Mouse (Mus musculus) hindbrain, embryonic 14.5 days (tissue): ENCODE results near the gene Pcsk5. TPM values are rescaled to one million over a fixed set of nuclear protein-coding genes. Genes with fewer than 3 reads are reported as not detected.
A peak's percentile ranks its signal among the peaks of the same experiment; 100 is the strongest.
"Not testable (repeated sequence)": the region's sequence is repeated elsewhere in the genome, so short reads cannot be mapped to it uniquely, and the experiment has no call there.

ENCODE experiments used
- ATAC-seq: fragments of 200-750 bp; cut with Nextera tagmentation; 2 replicates; pipeline ENCODE4 v1.8.0; 2017; ENCODE audit warnings: moderate number of reproducible peaks, mild to moderate bottlenecking, moderate TSS enrichment, moderate library complexity; ENCODE audit not compliant: low FRiP score
- DNase-seq: peaks from one replicate; pipeline ENCODE4 v3.0.0-alpha.2; 2015; ENCODE audit warnings: low spot score
- H3K27ac ChIP-seq: fragments of 300-500 bp; sonication (generic); 2 replicates; pipeline ENCODE4 v1.5.1; 2014; ENCODE audit warnings: mild to moderate bottlenecking, moderate library complexity
- H3K27me3 ChIP-seq: fragments of 300-500 bp; sonication (generic); 2 replicates; pipeline ENCODE4 v1.6.1; 2014; ENCODE audit warnings: mild to moderate bottlenecking, low read length, mixed read lengths; ENCODE audit not compliant: control insufficient read depth, insufficient read depth
- H3K36me3 ChIP-seq: fragments of 300-500 bp; sonication (generic); replicated peaks from 2 replicates; pipeline ENCODE4 v1.6.1; 2014; ENCODE audit not compliant: control insufficient read depth, insufficient read depth
- H3K4me1 ChIP-seq: fragments of 300-500 bp; sonication (generic); replicated peaks from 2 replicates; pipeline ENCODE4 v1.6.1; 2014; ENCODE audit warnings: antibody characterized with exemption, low read length, mixed read lengths; ENCODE audit not compliant: control insufficient read depth, insufficient read depth
- H3K4me2 ChIP-seq: fragments of 300-500 bp; sonication (generic); replicated peaks from 2 replicates; pipeline ENCODE4 v1.6.1; 2014; ENCODE audit warnings: mild to moderate bottlenecking, moderate library complexity
- H3K4me3 ChIP-seq: fragments of 300-500 bp; sonication (generic); replicated peaks from 2 replicates; pipeline ENCODE4 v1.5.1; 2014; ENCODE audit warnings: mild to moderate bottlenecking, low read length
- H3K9ac ChIP-seq: fragments of 300-500 bp; sonication (generic); 2 replicates; pipeline ENCODE4 v1.6.1; 2014
- H3K9me3 ChIP-seq: fragments of 300-500 bp; sonication (generic); 2 replicates; pipeline ENCODE4 v1.6.1; 2016; ENCODE audit warnings: low read length; ENCODE audit not compliant: control insufficient read depth
- WGBS: fragments of 180-500 bp; shearing (Covaris S2); extraction: QIAGEN DNeasy Blood & Tissue Kit; methylation state at CpG from one replicate; pipeline ENCODE4 v1.1.7; 2014; 5-methylcytosine and 5-hydroxymethylcytosine counted together
- polyA plus RNA-seq: library from polyadenylated mRNA; unstranded; fragments of >200 nt; fragmentation: Nextera tagmentation; extraction: Ambion mirVana; gene quantifications from 2 replicates; pipeline ENCODE4 v1.2.1, GENCODE M21; 2014

Pcsk5 gene
- polyA plus RNA-seq, 1 experiment from 2014 or later = 10.6 TPM

DNA sequence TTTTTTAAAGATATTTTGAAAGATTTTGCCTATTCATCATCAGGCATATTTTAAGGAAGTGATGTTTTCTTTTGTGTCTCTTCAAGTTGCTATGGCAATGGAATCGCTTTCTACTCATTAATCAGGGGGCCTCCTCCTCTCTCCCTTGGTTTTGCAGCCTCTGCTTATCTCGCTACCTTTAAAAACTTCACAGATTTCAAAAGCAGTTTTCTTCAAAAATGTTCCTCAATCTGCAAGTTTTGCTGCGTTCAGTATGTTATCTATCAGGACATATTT is 347.6 kb downstream of the Pcsk5 start:
- no peak overlapping the region for H3K4me3 ChIP-seq
- H3K27me3 ChIP-seq = no peaks in the 10 kb centered on the region
- H3K9me3 ChIP-seq = no peaks in the 10 kb centered on the region
- H3K9ac ChIP-seq = no peak overlapping the region
- H3K27ac ChIP-seq = no peak overlapping the region
- WGBS = 42% methylated on average over 3 of the region's 3 CpGs
- ATAC-seq (no peak), DNase-seq (no peak)
- H3K4me2 ChIP-seq = no peak overlapping the region
- H3K36me3 ChIP-seq = no peaks in the 10 kb centered on the region
- no peaks in the 10 kb centered on the region; the same call in 1 of the 2 replicates for H3K4me1 ChIP-seq

DNA sequence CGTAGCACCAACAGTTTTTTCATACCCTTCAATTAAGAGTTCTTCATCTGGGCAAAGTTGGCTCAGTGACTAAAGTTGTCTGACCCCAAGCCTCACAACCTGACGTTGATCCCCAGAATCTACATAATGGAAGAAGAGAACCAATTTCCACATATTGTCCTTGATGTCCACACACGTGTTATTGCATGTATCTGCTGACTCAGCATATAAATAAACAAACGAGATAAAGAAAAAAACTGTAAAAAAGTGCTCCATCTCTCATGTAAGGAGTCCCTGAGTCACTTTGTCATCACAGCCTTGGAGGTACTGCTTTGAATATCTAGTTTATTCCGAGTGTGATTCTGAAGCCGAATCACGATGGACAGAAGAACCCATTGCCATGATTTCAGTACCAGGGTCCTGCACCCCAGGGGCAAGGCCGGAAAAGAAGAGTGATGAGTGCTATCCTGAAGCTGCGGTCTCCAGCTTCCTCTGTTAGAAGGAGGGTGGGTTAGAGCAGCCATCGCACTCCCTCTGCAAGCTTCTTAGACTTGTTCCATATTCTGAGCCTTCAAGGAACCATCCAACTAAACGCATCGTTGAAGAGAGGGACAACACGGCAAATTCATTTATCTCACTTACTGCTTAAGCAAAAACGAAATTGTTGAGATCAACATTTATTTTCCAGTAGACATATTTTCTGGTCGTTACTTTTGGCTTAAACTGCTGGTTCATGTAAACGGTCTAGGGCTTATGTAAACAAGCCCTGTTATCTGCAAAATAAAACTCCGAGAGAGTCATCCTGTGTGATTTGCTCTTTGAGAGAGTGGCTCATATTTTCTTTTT is 348.2 kb downstream of the Pcsk5 start:
- no peak overlapping the region for H3K4me2 ChIP-seq
- H3K4me1 ChIP-seq = no peaks in the 10 kb centered on the region; the same call in 1 of the 2 replicates
- H3K36me3 ChIP-seq = no peaks in the 10 kb centered on the region
- ATAC-seq (no peak), DNase-seq (no peak)
- H3K4me3 ChIP-seq = no peak overlapping the region
- WGBS = 85% methylated on average over 17 of the region's 17 CpGs
- H3K27ac ChIP-seq = no peak overlapping the region
- H3K9ac ChIP-seq = no peak overlapping the region
- no peaks in the 10 kb centered on the region for H3K27me3 ChIP-seq
- no peaks in the 10 kb centered on the region for H3K9me3 ChIP-seq

DNA sequence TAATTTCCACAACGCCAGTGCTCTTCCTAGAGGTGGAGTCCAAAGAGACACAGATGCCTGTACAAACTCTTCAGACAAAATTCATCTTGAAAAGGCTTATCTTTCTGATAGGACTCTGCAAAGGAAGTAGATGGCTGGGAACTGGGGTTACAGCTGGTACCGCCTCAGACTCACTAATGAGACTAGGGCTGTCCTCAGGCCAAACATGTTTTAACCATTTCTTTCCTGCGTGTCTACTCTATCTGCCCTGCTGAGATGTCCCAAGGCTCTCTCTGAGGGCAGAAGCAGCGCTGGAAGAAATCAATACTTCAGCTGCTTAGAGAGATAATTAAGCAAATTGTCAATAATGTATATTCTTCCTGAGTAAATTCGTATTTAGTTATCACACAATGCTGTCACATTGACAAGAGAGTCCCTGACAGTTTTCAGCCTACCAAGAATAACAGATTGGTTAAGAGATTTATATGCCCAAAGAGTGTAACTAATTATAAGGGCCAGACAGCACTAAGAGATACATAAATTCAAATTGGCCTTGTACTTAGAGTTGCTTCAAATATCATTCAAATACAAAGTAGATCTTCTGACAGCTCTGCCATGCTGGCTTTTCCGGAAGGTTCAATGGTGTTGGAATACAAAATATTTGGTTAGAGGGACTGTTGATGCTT is 355.2 kb downstream of the Pcsk5 start:
- Histone ChIP-seq H3K9ac (no peak overlapping the region), H3K4me1 (no peaks in the 10 kb centered on the region), H3K27me3 (no peaks in the 10 kb centered on the region), H3K4me3 (no peak overlapping the region), H3K4me2 (no peak overlapping the region), H3K36me3 (no peaks in the 10 kb centered on the region), H3K9me3 (no peaks in the 10 kb centered on the region), H3K27ac (no peak overlapping the region)
- ATAC-seq (no peak), DNase-seq (no peak)
- 55% methylated on average over 6 of the region's 6 CpGs for WGBS

DNA sequence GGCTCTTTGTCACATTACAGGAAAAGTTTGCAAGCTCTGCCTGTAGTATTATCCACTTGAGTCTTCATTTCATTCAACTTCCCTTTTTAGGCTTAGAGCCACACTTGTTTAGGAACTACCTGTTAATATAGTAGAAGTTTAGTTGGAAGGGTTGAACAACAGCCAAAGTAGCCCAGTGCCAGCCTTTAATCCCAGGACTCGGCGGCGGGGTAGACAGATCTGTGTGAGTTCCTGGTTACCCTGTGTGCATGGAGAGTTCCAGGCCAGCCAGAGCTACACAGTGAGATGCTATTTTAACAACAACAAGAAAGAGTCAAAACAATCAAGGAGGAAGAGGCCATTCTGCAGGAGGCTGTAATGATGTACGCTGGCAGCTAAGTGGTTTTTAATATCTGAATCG is 358.0 kb downstream of the Pcsk5 start:
- Histone ChIP-seq H3K4me1 (no peaks in the 10 kb centered on the region), H3K9me3 (no peaks in the 10 kb centered on the region), H3K9ac (no peak overlapping the region), H3K27ac (no peak overlapping the region), H3K4me2 (no peak overlapping the region), H3K36me3 (no peaks in the 10 kb centered on the region), H3K27me3 (no peaks in the 10 kb centered on the region), H3K4me3 (no peak overlapping the region)
- ATAC-seq = no peak
- no peak for DNase-seq
- WGBS = 97% methylated on average over 5 of the region's 5 CpGs

GRCm38 (mm10) chr19:17476021-17476420 is 361.4 kb downstream of the Pcsk5 start:
- DNase-seq (no peak), ATAC-seq (no peak)
- 91% methylated on average over 5 of the region's 5 CpGs for WGBS

DNA sequence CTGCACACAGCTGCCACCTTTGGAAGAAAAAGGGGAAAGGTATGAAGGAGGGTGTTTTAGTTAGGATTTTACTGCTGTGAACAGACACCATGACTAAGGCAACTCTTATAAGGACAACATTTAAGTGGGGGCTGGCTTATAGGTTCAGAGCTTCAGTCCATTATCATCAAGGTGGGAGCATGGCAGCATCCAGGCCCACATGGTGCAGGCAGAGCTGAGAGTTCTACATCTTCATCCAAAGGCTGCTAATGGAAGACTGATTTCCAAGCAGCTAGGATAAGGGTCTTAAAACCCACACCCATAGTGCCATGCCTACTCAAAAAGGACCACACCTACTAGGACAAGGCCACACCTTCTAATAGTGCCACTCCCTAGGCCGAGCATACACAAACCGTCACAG is 364.3 kb downstream of the Pcsk5 start:
- not testable (repeated sequence) for H3K36me3 ChIP-seq, H3K9me3 ChIP-seq, H3K4me3 ChIP-seq, H3K27ac ChIP-seq, H3K4me1 ChIP-seq, H3K27me3 ChIP-seq, H3K4me2 ChIP-seq, DNase-seq, ATAC-seq, H3K9ac ChIP-seq
- WGBS = 97% methylated on average over 2 of the region's 2 CpGs

More at GRCm38 (mm10) chr19:17476021-17476420, 361.4 kb downstream of the Pcsk5 start:
- Histone ChIP-seq H3K9me3 (no peaks in the 10 kb centered on the region), H3K27me3 (no peaks in the 10 kb centered on the region), H3K27ac (no peak overlapping the region), H3K36me3 (no peaks in the 10 kb centered on the region), H3K9ac (no peak overlapping the region), H3K4me2 (no peak overlapping the region), H3K4me1 (no peaks in the 10 kb centered on the region), H3K4me3 (no peak overlapping the region)

- no peaks in the 10 kb centered on the region for H3K36me3 ChIP-seq
- ATAC-seq (no peak), DNase-seq (no peak)
- H3K9me3 ChIP-seq = no peaks in the 10 kb centered on the region
- H3K4me2 ChIP-seq = no peak overlapping the region
- H3K4me1 ChIP-seq = no peaks in the 10 kb centered on the region
- no peak overlapping the region for H3K27ac ChIP-seq
- no peak overlapping the region for H3K4me3 ChIP-seq
- 80% methylated on average over 7 of the region's 7 CpGs for WGBS
- H3K27me3 ChIP-seq = no peaks in the 10 kb centered on the region
- H3K9ac ChIP-seq = no peak overlapping the region
These were observed 365.6 kb downstream of the Pcsk5 start for GRCm38 (mm10) chr19:17471861-17472260.

- Histone ChIP-seq H3K9me3 (no peaks in the 10 kb centered on the region), H3K36me3 (no peaks in the 10 kb centered on the region), H3K27me3 (no peaks in the 10 kb centered on the region), H3K4me1 (no peaks in the 10 kb centered on the region), H3K4me3 (no peak overlapping the region), H3K4me2 (no peak overlapping the region), H3K27ac (no peak overlapping the region), H3K9ac (no peak overlapping the region)
- DNase-seq = no peak
- no peak for ATAC-seq
- 76% methylated on average over 4 of the region's 4 CpGs for WGBS
These were observed 366.2 kb downstream of the Pcsk5 start for GRCm38 (mm10) chr19:17471196-17471595.

GRCm38 (mm10) chr19:17467556-17468211 is 369.7 kb downstream of the Pcsk5 start:
- ATAC-seq = peak; percentile 85
- no peak overlapping the region for H3K27ac ChIP-seq

More at GRCm38 (mm10) chr19:17467556-17468211, 369.7 kb downstream of the Pcsk5 start:
- Histone ChIP-seq H3K36me3 (no peaks in the 10 kb centered on the region), H3K27me3 (no peaks in the 10 kb centered on the region), H3K9ac (no peak overlapping the region), H3K4me2 (no peak overlapping the region), H3K9me3 (no peaks in the 10 kb centered on the region), H3K4me1 (no peaks in the 10 kb centered on the region), H3K4me3 (no peak overlapping the region)
- peak; percentile 77 for DNase-seq
- WGBS = 65% methylated on average over 6 of the region's 6 CpGs
